Mouse (Mus musculus): ENCODE data around the gene Dgke. TPM values are rescaled to one million over a fixed set of nuclear protein-coding genes. Genes with fewer than 3 reads are reported as not detected.
"Not testable (repeated sequence)": the region's sequence is repeated elsewhere in the genome, so short reads cannot be mapped to it uniquely, and the experiment has no call there.

The Dgke gene
- polyA plus RNA-seq, 1 experiment from 2014 or later: 16.4 TPM

DNA sequence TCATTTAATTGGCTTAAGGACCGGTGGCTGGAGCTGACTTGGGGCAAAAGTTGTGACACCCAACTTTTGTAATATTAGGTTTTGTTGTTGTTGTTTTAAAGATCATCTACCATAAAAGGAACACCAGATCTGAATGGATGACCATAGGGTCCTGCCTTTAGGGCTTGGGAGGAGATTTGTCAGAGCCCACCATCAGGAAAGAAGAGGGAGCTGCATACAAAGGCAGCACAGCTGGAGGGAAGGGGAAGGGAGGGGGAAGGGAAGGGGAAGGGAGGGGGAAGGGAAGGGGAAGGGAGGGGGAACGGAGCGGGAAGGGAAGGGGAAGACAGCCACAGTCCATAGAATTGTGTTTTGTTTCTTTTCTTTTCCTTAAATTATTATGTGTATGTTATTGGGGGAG, 68.2 kb downstream of the Dgke start:
- Histone ChIP-seq H3K27ac (ENCODE audit: low read depth, low read length) (no peak overlapping the region), H3K27me3 (replicated peaks; ENCODE audit: control insufficient read depth, insufficient read depth, low read length) (peaks cover 21% of the 10 kb centered on the region), H3K4me2 (ENCODE audit: low read length) (no peak overlapping the region; the same call in 1 of the 2 replicates), H3K9ac (ENCODE audit: low read depth, low read length) (no peak overlapping the region), H3K36me3 (ENCODE audit: control insufficient read depth, insufficient read depth, low read length) (no peaks in the 10 kb centered on the region), H3K4me3 (ENCODE audit: low read length) (no peak overlapping the region), H3K9me3 (ENCODE audit: control insufficient read depth, low read length) (no peaks in the 10 kb centered on the region), H3K4me1 (ENCODE audit: control insufficient read depth, insufficient read depth, low read depth, low read length) (peaks cover 3% of the 10 kb centered on the region; the same call in 1 of the 2 replicates)
- WGBS: 18% methylated on average over 3 of the region's 3 CpGs
- no peak for ATAC-seq

DNA sequence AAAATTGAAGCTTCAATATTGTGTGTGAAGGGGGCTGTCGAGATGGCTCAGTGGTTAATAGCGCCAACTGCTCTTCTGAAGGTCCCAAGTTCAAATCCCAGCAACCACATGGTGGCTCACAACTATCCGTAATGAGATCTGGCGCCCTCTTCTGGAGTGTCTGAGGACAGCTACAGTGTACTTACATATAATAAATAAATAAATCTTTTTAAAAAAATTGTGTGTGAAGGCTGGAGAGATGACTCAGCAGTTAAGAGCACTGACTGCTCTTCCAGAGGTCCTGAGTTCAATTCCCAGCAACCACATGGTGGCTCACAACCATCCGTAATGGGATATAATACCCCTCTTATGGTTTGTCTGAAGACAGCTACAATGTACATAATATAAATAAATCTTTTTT, 69.3 kb downstream of the Dgke start:
- H3K27me3 ChIP-seq (replicated peaks; ENCODE audit: control insufficient read depth, insufficient read depth, low read length): peaks cover 21% of the 10 kb centered on the region
- not testable (repeated sequence) for H3K4me2 ChIP-seq (ENCODE audit: low read length); H3K4me3 ChIP-seq (ENCODE audit: low read length); H3K36me3 ChIP-seq (ENCODE audit: control insufficient read depth, insufficient read depth, low read length); H3K9ac ChIP-seq (ENCODE audit: low read depth, low read length); H3K4me1 ChIP-seq (ENCODE audit: control insufficient read depth, insufficient read depth, low read depth, low read length); H3K27ac ChIP-seq (ENCODE audit: low read depth, low read length); ATAC-seq; H3K9me3 ChIP-seq (ENCODE audit: control insufficient read depth, low read length)
- 91% methylated on average over 5 of the region's 5 CpGs for WGBS

DNA sequence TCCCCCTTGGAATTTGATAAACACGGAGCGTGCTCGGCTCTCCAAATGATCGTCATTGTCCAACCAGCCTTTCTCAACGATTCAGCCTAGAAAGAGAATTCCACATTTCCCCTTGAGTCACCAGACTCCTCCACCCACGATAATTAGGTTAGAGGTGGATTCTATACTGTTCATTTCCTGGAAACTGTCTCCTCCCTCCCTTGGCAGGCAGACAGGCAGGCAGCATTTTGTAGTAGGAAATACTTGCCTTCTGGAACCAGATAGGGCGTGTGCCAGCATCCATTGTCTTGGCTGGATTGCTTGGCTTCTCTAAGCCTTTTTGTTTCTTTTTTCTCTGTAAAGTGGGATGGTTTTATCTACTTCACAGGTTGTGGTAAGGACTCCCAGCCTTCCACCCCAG, 70.2 kb downstream of the Dgke start:
- H3K9me3 ChIP-seq (ENCODE audit: control insufficient read depth, low read length): no peaks in the 10 kb centered on the region
- no peak overlapping the region for H3K9ac ChIP-seq (ENCODE audit: low read depth, low read length)
- no peaks in the 10 kb centered on the region for H3K36me3 ChIP-seq (ENCODE audit: control insufficient read depth, insufficient read depth, low read length)
- no peak overlapping the region for H3K4me2 ChIP-seq (ENCODE audit: low read length)
- H3K27me3 ChIP-seq (replicated peaks; ENCODE audit: control insufficient read depth, insufficient read depth, low read length): peaks cover 21% of the 10 kb centered on the region
- ATAC-seq: no peak
- peaks cover 3% of the 10 kb centered on the region; the same call in 1 of the 2 replicates for H3K4me1 ChIP-seq (ENCODE audit: control insufficient read depth, insufficient read depth, low read depth, low read length)
- H3K27ac ChIP-seq (ENCODE audit: low read depth, low read length): no peak overlapping the region; the same call in 1 of the 2 replicates
- WGBS: 75% methylated on average over 7 of the region's 7 CpGs
- no peak overlapping the region for H3K4me3 ChIP-seq (ENCODE audit: low read length)

DNA sequence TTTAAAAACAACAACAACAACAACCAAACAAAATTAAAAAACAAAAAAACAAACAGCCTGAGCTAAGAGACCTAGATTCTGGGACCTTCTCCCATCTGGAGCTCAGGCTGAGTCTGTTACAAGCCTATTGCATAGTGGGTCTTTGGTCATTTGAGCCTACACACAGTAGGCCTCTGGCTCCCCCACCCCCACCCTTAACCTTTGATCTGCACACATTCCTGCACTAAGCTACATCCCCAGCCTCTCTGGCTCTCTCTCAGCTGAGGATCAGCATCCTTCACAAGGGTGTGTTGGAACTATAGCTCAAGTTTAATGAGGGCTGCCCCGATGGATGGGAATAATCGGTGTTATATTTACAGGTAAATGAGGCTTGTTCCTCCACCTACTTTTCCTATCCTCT, 71.0 kb downstream of the Dgke start:
- Histone ChIP-seq H3K27me3 (replicated peaks; ENCODE audit: control insufficient read depth, insufficient read depth, low read length) (peaks cover 21% of the 10 kb centered on the region), H3K4me3 (ENCODE audit: low read length) (no peak overlapping the region), H3K9ac (ENCODE audit: low read depth, low read length) (no peak overlapping the region), H3K36me3 (ENCODE audit: control insufficient read depth, insufficient read depth, low read length) (peaks cover 4% of the 10 kb centered on the region), H3K4me2 (ENCODE audit: low read length) (no peak overlapping the region), H3K4me1 (ENCODE audit: control insufficient read depth, insufficient read depth, low read depth, low read length) (peaks cover 3% of the 10 kb centered on the region; the same call in 1 of the 2 replicates), H3K27ac (ENCODE audit: low read depth, low read length) (no peak overlapping the region), H3K9me3 (ENCODE audit: control insufficient read depth, low read length) (no peaks in the 10 kb centered on the region)
- 93% methylated on average over 2 of the region's 2 CpGs for WGBS
- ATAC-seq: no peak

DNA sequence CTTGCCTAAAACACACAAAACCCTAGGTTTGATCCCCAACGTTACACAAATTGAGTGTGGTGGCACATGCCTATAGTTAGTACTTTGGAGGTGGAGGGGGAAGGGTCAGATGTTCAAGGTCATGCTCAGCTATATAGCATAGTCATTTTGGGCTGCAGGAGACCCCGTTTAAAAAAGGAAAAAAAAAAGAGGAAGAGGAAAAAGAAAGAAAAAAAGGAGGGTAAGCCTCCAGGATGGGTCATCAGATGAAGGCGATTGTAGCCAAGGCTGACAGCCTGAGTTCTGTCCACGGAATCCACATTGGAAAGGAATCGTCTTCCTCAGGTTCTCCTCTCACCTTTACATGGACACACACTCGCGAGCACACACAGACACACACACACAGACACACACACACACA, 72.2 kb downstream of the Dgke start:
- Histone ChIP-seq H3K27ac (ENCODE audit: low read depth, low read length) (no peak overlapping the region), H3K4me1 (ENCODE audit: control insufficient read depth, insufficient read depth, low read depth, low read length) (peaks cover 3% of the 10 kb centered on the region; the same call in 1 of the 2 replicates), H3K4me3 (ENCODE audit: low read length) (no peak overlapping the region), H3K4me2 (ENCODE audit: low read length) (no peak overlapping the region), H3K36me3 (ENCODE audit: control insufficient read depth, insufficient read depth, low read length) (peaks cover 6% of the 10 kb centered on the region), H3K9me3 (ENCODE audit: control insufficient read depth, low read length) (no peaks in the 10 kb centered on the region), H3K27me3 (replicated peaks; ENCODE audit: control insufficient read depth, insufficient read depth, low read length) (peaks cover 9% of the 10 kb centered on the region), H3K9ac (ENCODE audit: low read depth, low read length) (no peak overlapping the region)
- 91% methylated on average over 7 of the region's 7 CpGs for WGBS
- no peak for ATAC-seq

DNA sequence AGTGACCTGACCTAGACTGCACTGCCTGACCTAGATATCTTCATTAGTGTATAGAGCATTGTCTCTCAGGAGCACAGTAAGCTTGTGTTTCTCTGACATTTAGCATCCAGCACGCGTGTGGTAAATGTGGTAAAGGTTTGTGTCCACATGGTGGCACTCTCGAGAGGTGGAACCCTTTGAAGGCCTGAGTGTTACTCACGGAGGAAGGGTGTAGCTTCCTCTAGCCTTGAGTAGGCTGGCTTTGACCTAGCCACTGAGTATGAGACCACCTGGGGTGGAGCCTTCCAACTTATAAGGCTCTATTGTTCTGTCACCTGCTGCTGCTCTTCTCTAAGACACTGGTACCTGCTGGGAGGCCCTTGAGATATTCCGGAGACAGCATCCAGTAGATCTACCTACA, 73.0 kb downstream of the Dgke start:
- Histone ChIP-seq H3K4me3 (ENCODE audit: low read length) (no peak overlapping the region), H3K9ac (ENCODE audit: low read depth, low read length) (no peak overlapping the region), H3K4me1 (ENCODE audit: control insufficient read depth, insufficient read depth, low read depth, low read length) (no peaks in the 10 kb centered on the region), H3K9me3 (ENCODE audit: control insufficient read depth, low read length) (no peaks in the 10 kb centered on the region), H3K4me2 (ENCODE audit: low read length) (no peak overlapping the region), H3K36me3 (ENCODE audit: control insufficient read depth, insufficient read depth, low read length) (peaks cover 6% of the 10 kb centered on the region), H3K27ac (ENCODE audit: low read depth, low read length) (no peak overlapping the region), H3K27me3 (replicated peaks; ENCODE audit: control insufficient read depth, insufficient read depth, low read length) (peaks cover 1% of the 10 kb centered on the region; the same call in 1 of the 2 replicates)
- no peak for ATAC-seq
- 16% methylated on average over 5 of the region's 5 CpGs for WGBS

DNA sequence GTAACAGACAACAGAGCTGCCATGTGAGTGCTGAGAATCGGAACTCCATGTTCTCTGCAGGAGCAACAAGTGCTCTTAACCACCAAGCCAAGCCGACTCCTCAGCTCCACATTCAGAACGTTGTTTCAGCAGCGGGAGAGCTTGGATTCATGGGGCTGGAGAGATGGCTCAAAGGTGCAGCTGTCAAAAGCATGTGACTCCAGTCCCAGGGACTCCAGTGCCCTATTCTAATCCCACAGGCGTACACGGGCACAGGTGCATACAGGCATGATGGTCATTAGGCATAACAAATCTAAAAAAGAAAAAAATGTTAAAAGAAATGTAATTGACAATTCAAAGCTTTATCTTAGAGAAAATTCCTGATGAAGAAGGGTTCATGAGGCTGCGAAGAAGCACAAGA, 73.5 kb downstream of the Dgke start:
- Histone ChIP-seq H3K27me3 (replicated peaks; ENCODE audit: control insufficient read depth, insufficient read depth, low read length) (no peaks in the 10 kb centered on the region), H3K4me3 (ENCODE audit: low read length) (no peak overlapping the region), H3K4me2 (ENCODE audit: low read length) (no peak overlapping the region), H3K9ac (ENCODE audit: low read depth, low read length) (no peak overlapping the region), H3K9me3 (ENCODE audit: control insufficient read depth, low read length) (no peaks in the 10 kb centered on the region), H3K36me3 (ENCODE audit: control insufficient read depth, insufficient read depth, low read length) (peaks cover 8% of the 10 kb centered on the region), H3K27ac (ENCODE audit: low read depth, low read length) (no peak overlapping the region), H3K4me1 (ENCODE audit: control insufficient read depth, insufficient read depth, low read depth, low read length) (no peaks in the 10 kb centered on the region)
- ATAC-seq: no peak
- 56% methylated on average over 7 of the region's 7 CpGs for WGBS

DNA sequence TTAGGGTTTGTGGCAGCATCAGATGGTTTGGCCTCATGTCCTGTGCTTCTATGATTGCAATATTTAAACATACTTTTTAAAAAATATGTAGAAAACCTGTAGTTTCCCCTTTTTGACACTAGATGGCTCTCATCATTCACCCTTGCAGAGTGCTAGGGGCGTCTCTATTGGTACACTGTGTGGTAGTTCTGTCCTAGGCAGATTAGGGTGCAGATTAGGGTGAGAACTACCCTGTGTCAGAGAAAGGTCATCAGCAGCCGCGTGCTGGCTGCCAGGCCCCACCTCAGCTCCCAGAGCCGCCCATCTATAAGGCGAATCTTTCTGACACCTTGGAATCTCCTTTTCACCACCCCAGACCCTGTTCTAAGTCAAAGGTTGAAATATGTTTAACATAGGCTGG, 77.1 kb downstream of the Dgke start:
- no peaks in the 10 kb centered on the region for H3K4me1 ChIP-seq (ENCODE audit: control insufficient read depth, insufficient read depth, low read depth, low read length)
- H3K9me3 ChIP-seq (ENCODE audit: control insufficient read depth, low read length): no peaks in the 10 kb centered on the region
- no peaks in the 10 kb centered on the region for H3K27me3 ChIP-seq (replicated peaks; ENCODE audit: control insufficient read depth, insufficient read depth, low read length)
- no peak overlapping the region for H3K27ac ChIP-seq (ENCODE audit: low read depth, low read length)
- H3K4me3 ChIP-seq (ENCODE audit: low read length): no peak overlapping the region
- 73% methylated on average over 5 of the region's 5 CpGs for WGBS
- no peak overlapping the region for H3K4me2 ChIP-seq (ENCODE audit: low read length)
- H3K36me3 ChIP-seq (ENCODE audit: control insufficient read depth, insufficient read depth, low read length): peaks cover 12% of the 10 kb centered on the region
- no peak overlapping the region for H3K9ac ChIP-seq (ENCODE audit: low read depth, low read length)
- no peak for ATAC-seq

DNA sequence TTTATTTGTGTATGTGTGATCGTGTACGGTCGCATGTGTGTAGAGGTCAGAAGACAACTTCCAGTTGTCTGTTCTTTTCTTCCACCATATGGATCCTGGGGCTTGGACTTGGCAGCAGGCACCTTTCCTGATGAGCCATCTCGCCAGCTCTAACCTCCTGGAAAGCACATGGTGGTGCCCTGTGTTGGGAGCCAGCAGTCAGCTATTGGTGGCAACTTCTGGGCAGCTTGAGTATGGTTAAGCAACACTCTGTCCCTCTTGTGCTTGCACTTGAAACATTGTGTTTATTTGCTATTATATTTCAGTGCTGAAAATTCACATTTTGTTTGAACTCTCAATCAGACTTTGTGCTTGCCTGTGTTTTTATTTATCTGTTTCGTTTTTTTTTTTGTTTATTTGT, 77.7 kb downstream of the Dgke start:
- Histone ChIP-seq H3K4me1 (ENCODE audit: control insufficient read depth, insufficient read depth, low read depth, low read length) (no peaks in the 10 kb centered on the region), H3K4me2 (ENCODE audit: low read length) (no peak overlapping the region), H3K9me3 (ENCODE audit: control insufficient read depth, low read length) (no peaks in the 10 kb centered on the region), H3K27ac (ENCODE audit: low read depth, low read length) (no peak overlapping the region), H3K27me3 (replicated peaks; ENCODE audit: control insufficient read depth, insufficient read depth, low read length) (no peaks in the 10 kb centered on the region), H3K4me3 (ENCODE audit: low read length) (no peak overlapping the region), H3K36me3 (ENCODE audit: control insufficient read depth, insufficient read depth, low read length) (peaks cover 12% of the 10 kb centered on the region), H3K9ac (ENCODE audit: low read depth, low read length) (no peak overlapping the region)
- no peak for ATAC-seq
- 80% methylated on average over 5 of the region's 5 CpGs for WGBS

DNA sequence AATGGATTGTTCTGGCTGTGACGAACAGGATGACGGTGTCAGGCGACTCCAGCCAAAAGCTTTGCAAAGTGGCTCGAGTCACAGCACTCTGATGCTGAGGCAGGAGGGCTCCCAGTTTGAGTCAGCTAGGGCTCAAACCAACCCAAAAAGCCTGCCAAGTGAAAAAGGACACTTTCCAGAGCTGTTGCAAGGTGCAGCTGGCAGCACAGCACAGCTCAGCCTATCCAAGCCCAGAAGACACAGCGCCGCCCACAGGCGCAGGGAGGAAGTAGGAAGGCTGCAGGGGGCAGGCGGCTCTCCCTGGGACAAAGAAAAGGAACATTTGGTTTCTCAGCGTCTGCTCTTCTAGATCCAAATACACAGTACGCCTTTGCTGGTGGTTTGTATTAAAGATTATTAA, 80.0 kb downstream of the Dgke start:
- H3K4me3 ChIP-seq (ENCODE audit: low read length): no peak overlapping the region
- H3K27me3 ChIP-seq (replicated peaks; ENCODE audit: control insufficient read depth, insufficient read depth, low read length): no peaks in the 10 kb centered on the region
- no peaks in the 10 kb centered on the region for H3K4me1 ChIP-seq (ENCODE audit: control insufficient read depth, insufficient read depth, low read depth, low read length)
- 86% methylated on average over 10 of the region's 10 CpGs for WGBS
- no peak overlapping the region for H3K9ac ChIP-seq (ENCODE audit: low read depth, low read length)
- peaks cover 24% of the 10 kb centered on the region for H3K36me3 ChIP-seq (ENCODE audit: control insufficient read depth, insufficient read depth, low read length)
- no peak overlapping the region for H3K4me2 ChIP-seq (ENCODE audit: low read length)
- H3K27ac ChIP-seq (ENCODE audit: low read depth, low read length): no peak overlapping the region
- H3K9me3 ChIP-seq (ENCODE audit: control insufficient read depth, low read length): no peaks in the 10 kb centered on the region
- ATAC-seq: no peak

Measured in hindbrain, embryonic 16.5 days (tissue).